8 mouse cellular contexts compared by ENCODE assay signal in the genomic region with DNA sequence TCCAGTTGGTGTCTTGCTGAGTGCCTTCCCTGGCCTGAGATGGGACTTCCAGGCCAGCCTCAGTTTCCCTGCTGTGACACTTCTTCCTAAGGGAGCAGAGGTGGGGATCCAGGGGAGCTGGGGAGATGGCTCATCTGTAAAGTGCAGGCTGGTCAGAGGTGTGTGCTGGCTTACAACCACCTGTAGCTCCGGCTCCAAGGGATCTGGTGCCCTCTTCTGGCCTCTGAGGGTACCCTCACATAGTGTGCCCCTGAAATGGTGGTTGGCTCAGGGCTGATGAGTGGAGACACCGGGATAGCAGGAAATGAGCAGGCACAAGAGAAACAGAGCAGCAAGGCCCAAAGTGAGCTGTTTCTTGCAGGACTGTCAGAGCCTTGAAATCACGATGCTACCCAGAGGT. TPM values are rescaled to one million over a fixed set of nuclear protein-coding genes. Genes with fewer than 3 reads are reported as not detected.
DNase-seq lines count a peak whose midpoint lies in the region; ATAC-seq and TF ChIP-seq lines count a peak whose summit lies in the region.

No protein-coding gene starts in this region.

- no peaks in the 10 kb centered on the region for H3K9me3 ChIP-seq in G1E (replicated peaks)

- peaks cover 31% of the 10 kb centered on the region for H3K4me1 ChIP-seq in G1E (ENCODE audit: insufficient read depth, low read depth, low read length)

- TF ChIP-seq CTCF in G1E (IDR thresholded peaks at IDR 0.05; ENCODE audit: low read depth, low read length): peak; percentile 82

- H3K4me3 ChIP-seq in G1E (ENCODE audit: low read depth, low read length): no peak overlapping the region

- H3K27me3 ChIP-seq in G1E (ENCODE audit: insufficient read depth, low read length): peaks cover 25% of the 10 kb centered on the region

- peaks cover 14% of the 10 kb centered on the region for H3K36me3 ChIP-seq in G1E (replicated peaks)

- ATAC-seq in cerebellum, adult (ENCODE audit: insufficient number of reproducible peaks, low FRiP score, low TSS enrichment): no peak
- peak; percentile 52; the same call in 1 of the 2 replicates for ATAC-seq in G1E (ENCODE audit: extremely low read depth, insufficient number of reproducible peaks, low FRiP score, poor library complexity, severe bottlenecking)
- ATAC-seq in megakaryocyte, adult 5-6 weeks (ENCODE audit: poor library complexity, severe bottlenecking): peak; percentile 86

- peak; percentile 55 to 57 for DNase-seq in cerebellum, adult 18-20 months
- peak; percentile 68 for DNase-seq in G1E (ENCODE audit: low spot score)
- peak; percentile 51 to 57 for DNase-seq in cerebellum, postnatal 36 days
- DNase-seq in heart, postnatal 10 days: peak; percentile 68 to 70
- DNase-seq in kidney, postnatal 14 days: peak; percentile 81
- DNase-seq in testis, postnatal 10 days (ENCODE audit: low spot score): peak; percentile 79

- intact Hi-C loops in heart, postnatal 10 days (cut with DNase I): loop anchor here (1.0 kb wide), 1 partner anchor 28 kb away; no protein-coding TSS in a partner anchor

RNA-seq across cellular contexts. Expression of gene Micall2, which starts 9.6 kb away (rescaled TPM):
- total RNA-seq in G1E (2014; fragmentation: Nextera tagmentation) (12.8 and 21.7 TPM in 2 replicates), G1E (2017) (8.0 and 8.5 TPM in 2 replicates)
- polyA plus RNA-seq in G1E (2012): 22.4 and 26.3 TPM in 2 replicates
- 1 to 10 TPM; 4.1 to 6.6 TPM for total RNA-seq in heart, postnatal 10 days (2021)
- 5.4 and 7.0 TPM in 2 replicates for total RNA-seq in megakaryocyte, adult 5-6 weeks (2015)
- 1.8 and 2.9 TPM in 2 replicates for total RNA-seq in megakaryocyte, adult 5-6 weeks (2017)

RNA-seq across cellular contexts. Expression of gene Ints1, which starts 29.7 kb away (rescaled TPM):
- 67.6 and 84.0 TPM in 2 replicates for total RNA-seq in G1E (2014; fragmentation: Nextera tagmentation)
- 22.1 and 25.2 TPM in 2 replicates for total RNA-seq in G1E (2017)
- 108 and 115 TPM in 2 replicates for polyA plus RNA-seq in G1E (2012)
- 10 to 100 TPM; 43.5 to 43.6 TPM for total RNA-seq in heart, postnatal 10 days (2021)
- total RNA-seq in megakaryocyte, adult 5-6 weeks (2015): 25.5 and 41.7 TPM in 2 replicates
- 15.9 and 31.2 TPM in 2 replicates for total RNA-seq in megakaryocyte, adult 5-6 weeks (2017)

RNA-seq across cellular contexts. Expression of gene Mafk, which starts 45.5 kb away (rescaled TPM):
- 6.6 and 14.6 TPM in 2 replicates for total RNA-seq in G1E (2014; fragmentation: Nextera tagmentation)
- total RNA-seq in G1E (2017): 24.9 and 30.9 TPM in 2 replicates
- polyA plus RNA-seq in G1E (2012): 34.5 and 39.6 TPM in 2 replicates
- total RNA-seq in heart, postnatal 10 days (2021): 10 to 100 TPM; 20.9 to 25.8 TPM
- 9.7 and 10.1 TPM in 2 replicates for total RNA-seq in megakaryocyte, adult 5-6 weeks (2015)
- 18.2 and 20.9 TPM in 2 replicates for total RNA-seq in megakaryocyte, adult 5-6 weeks (2017)
